In the genomic region with DNA sequence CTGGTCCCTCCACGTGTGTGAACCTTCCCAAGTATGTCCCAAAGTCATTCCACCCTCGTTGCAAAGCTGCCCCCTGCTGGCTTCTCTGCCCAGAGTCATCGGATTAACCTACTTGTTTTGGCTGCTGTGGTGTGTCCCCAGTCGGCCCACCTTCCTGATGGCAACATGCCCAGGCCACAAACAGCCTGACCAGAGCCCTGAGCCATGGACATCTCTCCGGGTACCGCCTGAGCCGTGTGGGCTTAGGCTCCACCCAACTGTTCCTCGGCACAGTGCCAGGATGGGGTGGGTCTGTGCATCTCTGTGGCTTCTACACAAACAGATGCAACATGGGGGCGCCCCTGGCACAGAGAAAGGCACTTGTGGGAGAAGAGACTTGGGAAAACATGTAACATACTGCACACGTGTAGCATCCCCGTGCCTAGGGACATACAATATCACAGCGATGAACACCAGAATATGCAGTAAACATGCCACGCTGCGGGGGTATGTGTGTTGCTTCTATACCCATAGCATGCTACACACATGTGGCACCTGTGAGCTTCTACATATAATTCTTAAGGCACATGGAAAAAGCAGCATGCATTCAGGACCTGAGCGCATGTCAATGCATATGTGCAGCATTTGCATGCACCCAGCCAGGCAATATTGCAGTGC, we compare ENCODE assay signal across 8 mouse cellular contexts. TPM values are rescaled to one million over a fixed set of nuclear protein-coding genes. Genes with fewer than 3 reads are reported as not detected.
DNase-seq lines count a peak whose midpoint lies in the region; ATAC-seq lines count a peak whose summit lies in the region.

No protein-coding gene starts in this region.

- H3K9me3 ChIP-seq in embryonic facial prominence, embryonic 14.5 days (ENCODE audit: control insufficient read depth, low read length), result no peaks in the 10 kb centered on the region
- H3K9me3 ChIP-seq in heart, embryonic 11.5 days (replicated peaks; ENCODE audit: control insufficient read depth, low read length), result no peaks in the 10 kb centered on the region
- H3K9me3 ChIP-seq in kidney, embryonic 14.5 days (ENCODE audit: control insufficient read depth, low read length), result no peaks in the 10 kb centered on the region
- no peaks in the 10 kb centered on the region for H3K9me3 ChIP-seq in limb, embryonic 12.5 days
- no peaks in the 10 kb centered on the region for H3K9me3 ChIP-seq in midbrain, embryonic 15.5 days

- H3K36me3 ChIP-seq in embryonic facial prominence, embryonic 14.5 days (ENCODE audit: control insufficient read depth, insufficient read depth, low read length), result no peaks in the 10 kb centered on the region
- no peaks in the 10 kb centered on the region for H3K36me3 ChIP-seq in heart, embryonic 11.5 days (ENCODE audit: control insufficient read depth, insufficient read depth, low read length)
- H3K36me3 ChIP-seq in kidney, embryonic 14.5 days (ENCODE audit: control insufficient read depth, insufficient read depth, low read length), result no peaks in the 10 kb centered on the region
- H3K36me3 ChIP-seq in limb, embryonic 12.5 days, result no peaks in the 10 kb centered on the region
- H3K36me3 ChIP-seq in midbrain, embryonic 15.5 days (replicated peaks), result no peaks in the 10 kb centered on the region
- no peaks in the 10 kb centered on the region for H3K36me3 ChIP-seq in splenic B cell, adult 2 months (ENCODE audit: control insufficient read depth, insufficient read depth, low read length, poor library complexity, severe bottlenecking)

- peak; percentile 13; the same call in 1 of the 2 replicates for ATAC-seq in embryonic facial prominence, embryonic 14.5 days (ENCODE audit: low read depth)
- ATAC-seq in heart, embryonic 11.5 days (replicated peaks; ENCODE audit: insufficient number of reproducible peaks, low FRiP score, low TSS enrichment), result no peak
- 0 out of 2 replicates have a peak, but pooled peaks have one; percentile 7 for ATAC-seq in kidney, embryonic 14.5 days (ENCODE audit: low FRiP score, low TSS enrichment)
- ATAC-seq in limb, embryonic 12.5 days (ENCODE audit: insufficient number of reproducible peaks, insufficient read depth, low FRiP score, low TSS enrichment, low read depth), result peak; percentile 34
- ATAC-seq in midbrain, embryonic 15.5 days (replicated peaks), result peak; percentile 22

- H3K4me1 ChIP-seq in embryonic facial prominence, embryonic 14.5 days (ENCODE audit: control insufficient read depth, insufficient read depth, low read length), result peaks cover 43% of the 10 kb centered on the region
- peaks cover 18% of the 10 kb centered on the region for H3K4me1 ChIP-seq in heart, embryonic 11.5 days (ENCODE audit: control insufficient read depth, insufficient read depth, low read length)
- H3K4me1 ChIP-seq in kidney, embryonic 14.5 days (ENCODE audit: control insufficient read depth, insufficient read depth, low read length), result peaks cover 54% of the 10 kb centered on the region
- peaks cover 40% of the 10 kb centered on the region for H3K4me1 ChIP-seq in limb, embryonic 12.5 days (replicated peaks)
- peaks cover 64% of the 10 kb centered on the region for H3K4me1 ChIP-seq in midbrain, embryonic 15.5 days

- WGBS in embryonic facial prominence, embryonic 14.5 days, result 7% methylated on average over 15 of the region's 15 CpGs
- WGBS in heart, embryonic 11.5 days (ENCODE audit: insufficient replicate concordance), result 7% methylated on average over 15 of the region's 15 CpGs
- 4% methylated on average over 15 of the region's 15 CpGs for WGBS in kidney, embryonic 14.5 days
- 4% methylated on average over 15 of the region's 15 CpGs for WGBS in limb, embryonic 12.5 days
- WGBS in midbrain, embryonic 15.5 days, result 2% methylated on average over 15 of the region's 15 CpGs

- DNase-seq in urinary bladder, postnatal 14 days (ENCODE audit: low spot score), result peak; percentile 71
- no peak for DNase-seq in urinary bladder, postnatal 10 days (ENCODE audit: low spot score)
- peak; percentile 82 for DNase-seq in embryonic facial prominence, embryonic 14.5 days (ENCODE audit: low spot score)
- DNase-seq in splenic B cell, adult 2 months (ENCODE audit: low read depth, low spot score), result peak; percentile 61

- H3K27me3 ChIP-seq in embryonic facial prominence, embryonic 14.5 days (replicated peaks; ENCODE audit: control insufficient read depth, insufficient read depth, low read length), result peaks cover 27% of the 10 kb centered on the region
- peaks cover 79% of the 10 kb centered on the region for H3K27me3 ChIP-seq in heart, embryonic 11.5 days (ENCODE audit: control insufficient read depth, insufficient read depth, low read length)
- peaks cover 45% of the 10 kb centered on the region for H3K27me3 ChIP-seq in kidney, embryonic 14.5 days (ENCODE audit: control insufficient read depth, insufficient read depth, low read length)
- H3K27me3 ChIP-seq in limb, embryonic 12.5 days, result peaks cover 92% of the 10 kb centered on the region
- H3K27me3 ChIP-seq in midbrain, embryonic 15.5 days (replicated peaks), result no peaks in the 10 kb centered on the region
- H3K27me3 ChIP-seq in splenic B cell, adult 2 months (ENCODE audit: control insufficient read depth, insufficient read depth, low read length, poor library complexity, severe bottlenecking), result peaks cover 3% of the 10 kb centered on the region; the same call in 1 of the 2 replicates

- H3K4me2 ChIP-seq in embryonic facial prominence, embryonic 14.5 days (ENCODE audit: low read depth, low read length), result peak overlapping the region; percentile 93
- peak overlapping the region; percentile 97 for H3K4me2 ChIP-seq in heart, embryonic 11.5 days
- peak overlapping the region; percentile 99 for H3K4me2 ChIP-seq in kidney, embryonic 14.5 days (replicated peaks; ENCODE audit: low read depth, low read length)
- peak overlapping the region; percentile 94 for H3K4me2 ChIP-seq in limb, embryonic 12.5 days
- peak overlapping the region; percentile 84 for H3K4me2 ChIP-seq in midbrain, embryonic 15.5 days

- peak overlapping the region; percentile 8; the same call in 1 of the 2 replicates for H3K27ac ChIP-seq in embryonic facial prominence, embryonic 14.5 days (replicated peaks; ENCODE audit: low read depth, low read length)
- H3K27ac ChIP-seq in heart, embryonic 11.5 days (ENCODE audit: low read depth, low read length), result no peak overlapping the region
- H3K27ac ChIP-seq in kidney, embryonic 14.5 days (ENCODE audit: low read depth, low read length), result no peak overlapping the region
- no peak overlapping the region for H3K27ac ChIP-seq in limb, embryonic 12.5 days
- peak overlapping the region; percentile 87 for H3K27ac ChIP-seq in midbrain, embryonic 15.5 days

- H3K4me3 ChIP-seq in embryonic facial prominence, embryonic 14.5 days (ENCODE audit: low read depth, low read length), result peak overlapping the region; percentile 75
- H3K4me3 ChIP-seq in heart, embryonic 11.5 days (ENCODE audit: low read depth, low read length), result peak overlapping the region; percentile 65
- H3K4me3 ChIP-seq in kidney, embryonic 14.5 days (ENCODE audit: low read length), result peak overlapping the region; percentile 61
- H3K4me3 ChIP-seq in limb, embryonic 12.5 days (replicated peaks), result peak overlapping the region; percentile 69
- peak overlapping the region; percentile 95 for H3K4me3 ChIP-seq in midbrain, embryonic 15.5 days

- no peak overlapping the region for H3K9ac ChIP-seq in embryonic facial prominence, embryonic 14.5 days (ENCODE audit: low read depth, low read length)
- no peak overlapping the region for H3K9ac ChIP-seq in heart, embryonic 11.5 days (ENCODE audit: low read depth, low read length)
- H3K9ac ChIP-seq in kidney, embryonic 14.5 days (ENCODE audit: low read depth, low read length), result no peak overlapping the region
- H3K9ac ChIP-seq in limb, embryonic 12.5 days (replicated peaks), result peak overlapping the region; percentile 31; the same call in 1 of the 2 replicates
- peak overlapping the region; percentile 92 for H3K9ac ChIP-seq in midbrain, embryonic 15.5 days

RNA-seq across cellular contexts. Expression of a gene that starts 0.8 kb away (rescaled TPM):
- polyA plus RNA-seq in embryonic facial prominence, embryonic 14.5 days (2014; fragmentation: Nextera tagmentation; extraction: Ambion mirVana), result 4.0 and 6.7 TPM in 2 replicates
- 2.5 TPM in 2 replicates for polyA plus RNA-seq in heart, embryonic 11.5 days (2014; fragmentation: Nextera tagmentation; extraction: Ambion mirVana)
- 2.6 and 3.3 TPM in 2 replicates for polyA plus RNA-seq in kidney, embryonic 14.5 days (2014; fragmentation: Nextera tagmentation; extraction: Ambion mirVana)
- polyA plus RNA-seq in limb, embryonic 12.5 days (2016; fragmentation: Nextera tagmentation; extraction: Ambion mirVana), result 3.1 and 3.6 TPM in 2 replicates
- polyA plus RNA-seq in midbrain, embryonic 15.5 days (2015; fragmentation: Nextera tagmentation; extraction: Ambion mirVana), result 19.4 and 23.6 TPM in 2 replicates

RNA-seq across cellular contexts. Expression of a gene that starts 54.8 kb away (rescaled TPM):
- polyA plus RNA-seq in embryonic facial prominence, embryonic 14.5 days (2014; fragmentation: Nextera tagmentation; extraction: Ambion mirVana), result 0.08 TPM in 1 of 2 replicates, not detected in the other
- 0.34 and 0.38 TPM in 2 replicates for polyA plus RNA-seq in heart, embryonic 11.5 days (2014; fragmentation: Nextera tagmentation; extraction: Ambion mirVana)
- not detected in 2 replicates for polyA plus RNA-seq in kidney, embryonic 14.5 days (2014; fragmentation: Nextera tagmentation; extraction: Ambion mirVana)
- not detected in 2 replicates for polyA plus RNA-seq in limb, embryonic 12.5 days (2016; fragmentation: Nextera tagmentation; extraction: Ambion mirVana)
- not detected in 2 replicates for polyA plus RNA-seq in midbrain, embryonic 15.5 days (2015; fragmentation: Nextera tagmentation; extraction: Ambion mirVana)

Comparison
In these comparisons a context has a peak if more than half of its experiments do, and no peak if none do; other contexts are left out.
1. H3K27ac ChIP-seq: peak in embryonic facial prominence, embryonic 14.5 days (single experiment) and midbrain, embryonic 15.5 days (single experiment); none in heart, embryonic 11.5 days (single experiment), kidney, embryonic 14.5 days (single experiment) and limb, embryonic 12.5 days (single experiment).
2. H3K9ac ChIP-seq: peak in limb, embryonic 12.5 days (single experiment) and midbrain, embryonic 15.5 days (single experiment); none in embryonic facial prominence, embryonic 14.5 days (single experiment), heart, embryonic 11.5 days (single experiment) and kidney, embryonic 14.5 days (single experiment).
3. Peak in every context shown above with its lines, with median percentiles within 50 percentile points of each other: H3K4me2 ChIP-seq and H3K4me3 ChIP-seq.